Mouse (Mus musculus) thymus, postnatal 0 days (tissue): ENCODE results near the gene Man1c1. TPM values are rescaled to one million over a fixed set of nuclear protein-coding genes. Genes with fewer than 3 reads are reported as not detected.
A peak's percentile ranks its signal among the peaks of the same experiment; 100 is the strongest.

Experiments used
- DNase-seq: peaks from one replicate; pipeline ENCODE4 v3.0.0-alpha.2; 2015; ENCODE audit warnings: low spot score
- microRNA-seq: library from miRNA; unstranded; fragments of <30 nt; microRNA quantifications from one replicate; pipeline ENCODE4, GENCODE M21; 2016; ENCODE audit warnings: borderline number of aligned reads
- polyA plus RNA-seq: library from polyadenylated mRNA; unstranded; fragments of >200 nt; fragmentation: Nextera tagmentation; extraction: Ambion mirVana; gene quantifications from 2 replicates; pipeline ENCODE4 v1.2.1, GENCODE M21; 2015

Man1c1 gene
- polyA plus RNA-seq, 1 experiment from 2014 or later, result 1.2 TPM

DNA sequence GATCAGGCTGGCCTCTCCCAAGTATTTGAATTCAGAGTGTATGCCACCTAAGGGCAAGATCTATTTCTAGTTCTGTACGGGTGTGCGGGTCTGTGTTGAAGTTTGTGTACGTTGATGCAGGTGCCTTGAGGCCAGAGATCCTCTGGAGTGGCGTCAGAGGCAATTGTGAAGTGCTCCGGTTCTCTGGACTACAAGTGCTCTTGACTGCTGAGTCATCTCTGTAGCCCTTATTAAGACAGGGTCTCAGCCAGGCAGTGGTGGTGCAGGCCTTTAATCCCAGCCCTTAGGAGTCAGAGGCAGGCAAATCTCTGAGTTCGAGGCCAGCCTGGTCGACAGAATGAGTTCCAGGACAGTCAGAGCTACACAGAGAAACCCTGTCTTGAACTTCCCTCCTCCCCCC is 188.5 kb downstream of the Man1c1 start:
- no peak for DNase-seq

DNA sequence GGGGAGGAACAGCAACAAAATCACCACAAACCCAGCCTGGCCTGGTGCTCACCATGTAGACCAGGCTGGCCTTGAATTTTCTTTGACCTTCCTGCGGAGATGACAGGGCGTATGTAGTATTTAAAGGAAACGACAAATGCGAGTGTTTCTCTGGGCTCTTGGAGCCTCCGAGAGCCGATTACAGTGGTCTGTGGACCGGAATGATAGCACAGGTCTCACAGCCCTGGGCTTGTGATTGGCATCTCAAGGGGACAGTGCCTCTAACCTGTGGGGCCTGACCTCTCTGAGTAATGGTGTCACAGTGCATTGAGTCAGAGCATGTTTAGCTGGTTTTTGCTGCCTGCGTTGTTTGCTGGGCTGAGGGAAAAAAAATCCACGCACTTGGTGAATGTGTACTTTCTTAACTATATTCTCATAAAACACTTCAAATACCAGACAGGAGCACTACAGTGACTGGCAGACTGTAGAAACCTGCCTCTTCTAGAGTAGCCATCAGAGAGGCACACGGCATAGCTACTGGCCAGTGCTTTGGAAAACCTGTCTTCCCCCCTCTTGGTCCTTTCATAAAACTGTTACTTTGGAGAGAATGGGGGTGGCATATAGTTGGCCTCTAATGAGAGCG is 189.7 kb downstream of the Man1c1 start:
- DNase-seq, result no peak

GRCm38 (mm10) chr4:134512798-134513197 is 191.3 kb downstream of the Man1c1 start:
- peak; percentile 43 for DNase-seq

DNA sequence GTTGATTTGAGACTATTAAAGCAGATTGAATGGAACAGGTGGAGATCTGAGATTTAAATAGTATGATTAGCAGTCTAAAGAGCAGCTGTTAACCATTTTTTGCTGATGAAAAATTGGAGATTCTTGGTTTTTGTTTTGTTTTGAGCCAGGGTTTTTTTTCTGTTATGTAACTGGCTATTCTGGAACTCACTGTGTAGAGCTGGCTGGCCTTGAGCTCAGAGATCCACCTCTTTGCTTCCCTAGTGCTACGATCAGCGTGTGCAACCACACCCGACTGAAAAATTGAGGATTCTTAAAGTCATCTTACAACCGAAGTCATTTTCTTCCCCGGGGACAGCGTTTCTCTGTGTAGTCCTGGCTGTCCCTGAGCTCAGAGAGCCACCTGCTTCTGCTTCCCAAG is 192.4 kb downstream of the Man1c1 start:
- DNase-seq, result no peak

Small RNA genes lying within 50 kb of the gene (microRNA-seq; reads per million reads assigned to microRNA genes)
- gene Mir6403, result not detected

Other genes starting within 250 kb of the Man1c1 start
- 1,989 and 2,008 TPM in 2 replicates for gene Stmn1, start 236.0 kb downstream of the Man1c1 start, polyA plus RNA-seq
- gene Paqr7, start 207.6 kb downstream of the Man1c1 start, polyA plus RNA-seq, result 8.1 TPM in 2 replicates
- 14.3 and 16.7 TPM in 2 replicates for gene Aunip, start 193.3 kb downstream of the Man1c1 start, polyA plus RNA-seq
- 98.6 and 104 TPM in 2 replicates for gene Mtfr1l, start 168.9 kb downstream of the Man1c1 start, polyA plus RNA-seq
- gene Selenon, start 152.1 kb downstream of the Man1c1 start, polyA plus RNA-seq, result 4.8 and 6.8 TPM in 2 replicates
- 16.1 and 16.6 TPM in 2 replicates for gene Ldlrap1, start 63.7 kb upstream of the Man1c1 start, polyA plus RNA-seq
- 31.0 and 42.6 TPM in 2 replicates for gene Maco1, start 149.1 kb upstream of the Man1c1 start, polyA plus RNA-seq
- 0.34 and 0.45 TPM in 2 replicates for gene Rhd, start 160.2 kb upstream of the Man1c1 start, polyA plus RNA-seq
- gene Tmem50a, start 210.7 kb upstream of the Man1c1 start, polyA plus RNA-seq, result 247 and 304 TPM in 2 replicates
- 822 and 855 TPM in 2 replicates for gene Rsrp1, start 219.3 kb upstream of the Man1c1 start, polyA plus RNA-seq
- gene Syf2, start 226.6 kb upstream of the Man1c1 start, polyA plus RNA-seq, result 171 and 176 TPM in 2 replicates